Mouse (Mus musculus) stomach, embryonic 15.5 days (tissue): Measurements from ENCODE around the gene Ipo11. TPM values are rescaled to one million over a fixed set of nuclear protein-coding genes. Genes with fewer than 3 reads are reported as not detected.
A peak's percentile ranks its signal among the peaks of the same experiment; 100 is the strongest.

ENCODE experiments used
- ATAC-seq: fragments of 200-750 bp; cut with Nextera tagmentation; 2 replicates; pipeline ENCODE4 v1.8.0; 2017; ENCODE audit warnings: low read depth, moderate number of reproducible peaks, moderate TSS enrichment; ENCODE audit not compliant: insufficient read depth, low FRiP score
- H3K27ac ChIP-seq: fragments of 300-500 bp; sonication (generic); 2 replicates; pipeline ENCODE4 v1.5.1; 2015; ENCODE audit warnings: mild to moderate bottlenecking, inconsistent platforms
- H3K27me3 ChIP-seq: fragments of 300-500 bp; sonication (generic); replicated peaks from 2 replicates; pipeline ENCODE4 v1.6.1; 2015; ENCODE audit warnings: inconsistent platforms
- H3K36me3 ChIP-seq: fragments of 300-500 bp; sonication (generic); 2 replicates; pipeline ENCODE4 v1.6.1; 2015; ENCODE audit warnings: inconsistent platforms
- H3K4me1 ChIP-seq: fragments of 300-500 bp; sonication (generic); 2 replicates; pipeline ENCODE4 v1.6.1; 2015; ENCODE audit warnings: inconsistent platforms
- H3K4me2 ChIP-seq: fragments of 300-500 bp; sonication (generic); 2 replicates; pipeline ENCODE4 v1.6.1; 2015; ENCODE audit warnings: mild to moderate bottlenecking, inconsistent platforms
- H3K4me3 ChIP-seq: fragments of 300-500 bp; sonication (generic); replicated peaks from 2 replicates; pipeline ENCODE4 v1.5.1; 2015; ENCODE audit warnings: inconsistent platforms
- H3K9ac ChIP-seq: fragments of 300-500 bp; sonication (generic); 2 replicates; pipeline ENCODE4 v1.6.1; 2015; ENCODE audit warnings: inconsistent platforms
- H3K9me3 ChIP-seq: fragments of 300-500 bp; sonication (generic); 2 replicates; pipeline ENCODE4 v1.6.1; 2016; ENCODE audit warnings: inconsistent platforms
- WGBS: fragments of 180-500 bp; shearing (Covaris S2); methylation state at CpG from one replicate; pipeline ENCODE4 v1.1.7; 2015; 5-methylcytosine and 5-hydroxymethylcytosine counted together
- polyA plus RNA-seq: library from polyadenylated mRNA; unstranded; fragments of >200 nt; fragmentation: Nextera tagmentation; extraction: Ambion mirVana; gene quantifications from 2 replicates; pipeline ENCODE4 v1.2.1, GENCODE M21; 2015

Gene Ipo11
- polyA plus RNA-seq, 1 experiment from 2014 or later, result 43.2 TPM

GRCm38 (mm10) chr13:106893701-106894100, 43.1 kb downstream of the Ipo11 start:
- Histone ChIP-seq H3K9ac (no peak overlapping the region), H3K9me3 (no peaks in the 10 kb centered on the region), H3K27me3 (no peaks in the 10 kb centered on the region), H3K36me3 (peaks cover 7% of the 10 kb centered on the region; the same call in 1 of the 2 replicates), H3K4me1 (no peaks in the 10 kb centered on the region), H3K4me2 (no peak overlapping the region), H3K4me3 (no peak overlapping the region), H3K27ac (no peak overlapping the region)
- ATAC-seq, result 0 out of 2 replicates have a peak, but pooled peaks have one; percentile 28
- 79% methylated on average over 5 of the region's 5 CpGs for WGBS

GRCm38 (mm10) chr13:106893196-106893595, 43.6 kb downstream of the Ipo11 start:
- no peaks in the 10 kb centered on the region for H3K4me1 ChIP-seq
- no peak overlapping the region for H3K4me3 ChIP-seq
- WGBS, result 75% methylated on average over 9 of the region's 9 CpGs
- no peaks in the 10 kb centered on the region for H3K27me3 ChIP-seq
- peaks cover 6% of the 10 kb centered on the region; the same call in 1 of the 2 replicates for H3K36me3 ChIP-seq
- no peak overlapping the region for H3K4me2 ChIP-seq
- no peak overlapping the region for H3K9ac ChIP-seq
- ATAC-seq, result peak; percentile 98
- no peak overlapping the region for H3K27ac ChIP-seq
- no peaks in the 10 kb centered on the region for H3K9me3 ChIP-seq

- H3K9ac ChIP-seq, result no peak overlapping the region
- H3K4me3 ChIP-seq, result no peak overlapping the region
- no peaks in the 10 kb centered on the region for H3K27me3 ChIP-seq
- no peak overlapping the region for H3K4me2 ChIP-seq
- no peak for ATAC-seq
- 88% methylated on average over 2 of the region's 2 CpGs for WGBS
- no peaks in the 10 kb centered on the region for H3K9me3 ChIP-seq
- no peak overlapping the region for H3K27ac ChIP-seq
- 0 out of 2 replicates have a peak, but pooled peaks cover 3% of the 10 kb centered on the region for H3K36me3 ChIP-seq
- no peaks in the 10 kb centered on the region for H3K4me1 ChIP-seq
Measured at GRCm38 (mm10) chr13:106887364-106887763, 49.4 kb downstream of the Ipo11 start.

GRCm38 (mm10) chr13:106884249-106884648, 52.5 kb downstream of the Ipo11 start:
- no peak for ATAC-seq
- H3K4me2 ChIP-seq, result no peak overlapping the region
- no peak overlapping the region for H3K9ac ChIP-seq
- no peaks in the 10 kb centered on the region for H3K27me3 ChIP-seq
- no peak overlapping the region for H3K27ac ChIP-seq
- H3K4me1 ChIP-seq, result no peaks in the 10 kb centered on the region
- H3K4me3 ChIP-seq, result no peak overlapping the region
- peaks cover 8% of the 10 kb centered on the region; the same call in 1 of the 2 replicates for H3K36me3 ChIP-seq
- H3K9me3 ChIP-seq, result no peaks in the 10 kb centered on the region
- WGBS, result 89% methylated on average over 4 of the region's 4 CpGs

GRCm38 (mm10) chr13:106876278-106876677, 60.5 kb downstream of the Ipo11 start:
- no peak for ATAC-seq
- no peak overlapping the region for H3K4me2 ChIP-seq
- H3K9ac ChIP-seq, result no peak overlapping the region
- no peaks in the 10 kb centered on the region for H3K4me1 ChIP-seq
- no peak overlapping the region for H3K27ac ChIP-seq
- no peak overlapping the region for H3K4me3 ChIP-seq
- H3K9me3 ChIP-seq, result no peaks in the 10 kb centered on the region
- WGBS, result 97% methylated on average over 1 of the region's 1 CpGs
- 0 out of 2 replicates have a peak, but pooled peaks cover 6% of the 10 kb centered on the region for H3K36me3 ChIP-seq
- no peaks in the 10 kb centered on the region for H3K27me3 ChIP-seq

- Histone ChIP-seq H3K4me3 (no peak overlapping the region), H3K4me1 (no peaks in the 10 kb centered on the region), H3K9me3 (no peaks in the 10 kb centered on the region), H3K9ac (no peak overlapping the region), H3K4me2 (no peak overlapping the region), H3K27me3 (no peaks in the 10 kb centered on the region), H3K36me3 (peaks cover 7% of the 10 kb centered on the region), H3K27ac (no peak overlapping the region)
- peak; percentile 91; the same call in 1 of the 2 replicates for ATAC-seq
- 80% methylated on average over 2 of the region's 2 CpGs for WGBS
Measured at GRCm38 (mm10) chr13:106865547-106865946, 71.2 kb downstream of the Ipo11 start.

- Histone ChIP-seq H3K9me3 (no peaks in the 10 kb centered on the region), H3K4me3 (no peak overlapping the region), H3K4me1 (no peaks in the 10 kb centered on the region), H3K4me2 (no peak overlapping the region), H3K27me3 (no peaks in the 10 kb centered on the region), H3K27ac (no peak overlapping the region), H3K9ac (no peak overlapping the region), H3K36me3 (peaks cover 4% of the 10 kb centered on the region; the same call in 1 of the 2 replicates)
- ATAC-seq, result no peak
- 89% methylated on average over 5 of the region's 5 CpGs for WGBS
Measured at GRCm38 (mm10) chr13:106858779-106859178, 78.0 kb downstream of the Ipo11 start.

- H3K9me3 ChIP-seq, result no peaks in the 10 kb centered on the region
- H3K4me3 ChIP-seq, result no peak overlapping the region
- WGBS, result 92% methylated on average over 3 of the region's 3 CpGs
- H3K27me3 ChIP-seq, result no peaks in the 10 kb centered on the region
- no peak overlapping the region for H3K4me2 ChIP-seq
- H3K27ac ChIP-seq, result no peak overlapping the region
- no peaks in the 10 kb centered on the region for H3K4me1 ChIP-seq
- no peak for ATAC-seq
- no peaks in the 10 kb centered on the region for H3K36me3 ChIP-seq
- no peak overlapping the region for H3K9ac ChIP-seq
Measured at GRCm38 (mm10) chr13:106856556-106856955, 80.2 kb downstream of the Ipo11 start.

- no peaks in the 10 kb centered on the region for H3K36me3 ChIP-seq
- ATAC-seq, result no peak
- no peaks in the 10 kb centered on the region for H3K9me3 ChIP-seq
- H3K9ac ChIP-seq, result no peak overlapping the region
- no peak overlapping the region for H3K4me3 ChIP-seq
- no peak overlapping the region for H3K4me2 ChIP-seq
- H3K27ac ChIP-seq, result no peak overlapping the region
- H3K27me3 ChIP-seq, result no peaks in the 10 kb centered on the region
- H3K4me1 ChIP-seq, result no peaks in the 10 kb centered on the region
Measured at GRCm38 (mm10) chr13:106847534-106847933, 89.2 kb downstream of the Ipo11 start.

GRCm38 (mm10) chr13:106844928-106845327, 91.8 kb downstream of the Ipo11 start:
- no peak overlapping the region for H3K4me2 ChIP-seq
- ATAC-seq, result no peak
- 55% methylated on average over 3 of the region's 3 CpGs for WGBS

GRCm38 (mm10) chr13:106842542-106842941, 94.2 kb downstream of the Ipo11 start:
- Histone ChIP-seq H3K27ac (no peak overlapping the region), H3K9me3 (no peaks in the 10 kb centered on the region)

More at GRCm38 (mm10) chr13:106844928-106845327, 91.8 kb downstream of the Ipo11 start:
- Histone ChIP-seq H3K9me3 (no peaks in the 10 kb centered on the region), H3K4me1 (no peaks in the 10 kb centered on the region), H3K9ac (no peak overlapping the region), H3K4me3 (no peak overlapping the region), H3K27ac (no peak overlapping the region), H3K36me3 (no peaks in the 10 kb centered on the region), H3K27me3 (no peaks in the 10 kb centered on the region)

GRCm38 (mm10) chr13:106838778-106839177, 98.0 kb downstream of the Ipo11 start:
- Histone ChIP-seq H3K4me2 (no peak overlapping the region), H3K9ac (no peak overlapping the region), H3K9me3 (no peaks in the 10 kb centered on the region), H3K27me3 (no peaks in the 10 kb centered on the region), H3K36me3 (no peaks in the 10 kb centered on the region), H3K27ac (no peak overlapping the region), H3K4me3 (no peak overlapping the region), H3K4me1 (no peaks in the 10 kb centered on the region)
- 80% methylated on average over 3 of the region's 3 CpGs for WGBS
- ATAC-seq, result no peak

More at GRCm38 (mm10) chr13:106842542-106842941, 94.2 kb downstream of the Ipo11 start:
- Histone ChIP-seq H3K9ac (no peak overlapping the region), H3K4me2 (no peak overlapping the region), H3K36me3 (no peaks in the 10 kb centered on the region), H3K4me1 (no peaks in the 10 kb centered on the region), H3K27me3 (no peaks in the 10 kb centered on the region), H3K4me3 (no peak overlapping the region)
- ATAC-seq, result no peak
- 81% methylated on average over 4 of the region's 4 CpGs for WGBS

GRCm38 (mm10) chr13:106836527-106836879, 100.3 kb downstream of the Ipo11 start:
- Histone ChIP-seq H3K4me2 (no peak overlapping the region), H3K4me1 (no peaks in the 10 kb centered on the region), H3K9me3 (no peaks in the 10 kb centered on the region), H3K27me3 (no peaks in the 10 kb centered on the region), H3K27ac (no peak overlapping the region), H3K4me3 (no peak overlapping the region), H3K9ac (no peak overlapping the region), H3K36me3 (no peaks in the 10 kb centered on the region)
- no peak for ATAC-seq
- 78% methylated on average over 5 of the region's 5 CpGs for WGBS
